Mouse (Mus musculus): ENCODE results near the gene Cmtm8. TPM values are rescaled to one million over a fixed set of nuclear protein-coding genes. Genes with fewer than 3 reads are reported as not detected.

Cmtm8 gene
- total and polyA plus RNA-seq, 3 experiments: 1.9 to 7.9 TPM; not detected in 1

DNA sequence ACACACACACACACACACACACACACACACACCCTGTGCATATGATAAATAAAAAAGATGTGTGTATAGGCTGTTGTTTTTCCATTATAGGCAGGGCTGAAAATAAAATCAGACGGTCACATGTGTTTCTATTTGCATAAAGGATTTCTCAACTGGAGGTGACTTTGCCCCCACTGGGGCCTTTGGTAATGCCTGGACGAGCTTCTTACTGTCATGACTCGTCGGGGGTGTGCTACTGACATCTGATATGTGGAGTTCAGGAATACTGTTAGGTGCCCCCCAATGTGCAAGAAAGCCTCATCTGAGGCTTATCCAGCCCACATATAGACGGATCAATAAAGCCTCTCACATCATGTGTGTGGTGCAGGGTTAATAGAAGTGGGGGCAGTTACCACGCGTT lies 26.9 kb downstream of the Cmtm8 start:
- no peak overlapping the region for H3K4me3 ChIP-seq (ENCODE audit: control insufficient read depth in 1 of 2, insufficient read depth in 1 of 2, low read depth in 2 of 2, low read length in 2 of 2)
- H3K9me3 ChIP-seq (replicated peaks; ENCODE audit: insufficient read depth, low read length): no peaks in the 10 kb centered on the region
- no peak overlapping the region for H3K27ac ChIP-seq (ENCODE audit: control insufficient read depth, low read depth, low read length)
- H3K4me1 ChIP-seq (ENCODE audit: control insufficient read depth in 1 of 2, insufficient read depth in 2 of 2, low read length in 2 of 2): no peaks in the 10 kb centered on the region
- DNase-seq (ENCODE audit: low read depth, low spot score): no peak
- H3K79me2 ChIP-seq (ENCODE audit: control insufficient read depth, insufficient read depth, low read length, poor library complexity): no peaks in the 10 kb centered on the region
- no peak for TF ChIP-seq GATA1 (IDR thresholded peaks at IDR 0.05; ENCODE audit: low read depth, low read length)
- no peak for TF ChIP-seq BHLHE40 (IDR thresholded peaks at IDR 0.05; ENCODE audit: borderline replicate concordance, low read depth, low read length)
- H3K27me3 ChIP-seq (ENCODE audit: control insufficient read depth in 1 of 2, insufficient read depth in 2 of 2, low read length in 2 of 2): no peaks in the 10 kb centered on the region
- H3K9ac ChIP-seq (ENCODE audit: control insufficient read depth, low read depth, low read length, poor library complexity, severe bottlenecking): no peak overlapping the region
- no peaks in the 10 kb centered on the region for H3K36me3 ChIP-seq (ENCODE audit: control insufficient read depth in 1 of 2, insufficient read depth in 2 of 2, low read length in 2 of 2)

DNA sequence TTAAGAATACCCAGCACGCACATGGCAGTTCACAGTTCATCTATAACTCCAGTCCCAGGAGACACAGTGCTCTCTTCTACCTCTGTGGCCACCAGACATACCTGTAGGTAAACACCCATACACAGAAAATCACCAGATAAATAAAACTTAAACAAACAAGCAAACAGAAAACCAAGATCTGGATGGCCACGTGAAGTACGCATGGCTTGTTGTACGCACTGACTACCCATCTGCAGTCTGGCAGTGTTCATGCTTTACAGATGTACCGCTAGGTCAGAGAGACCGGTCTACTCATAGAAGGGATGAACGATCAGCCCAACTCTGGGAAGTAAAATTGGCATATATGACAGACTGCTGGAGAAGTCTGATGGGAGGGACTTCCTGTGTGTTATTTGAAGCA lies 27.8 kb downstream of the Cmtm8 start:
- Histone ChIP-seq H3K27ac (ENCODE audit: control insufficient read depth, low read depth, low read length) (no peak overlapping the region), H3K4me3 (ENCODE audit: control insufficient read depth in 1 of 2, insufficient read depth in 1 of 2, low read depth in 2 of 2, low read length in 2 of 2) (no peak overlapping the region), H3K79me2 (ENCODE audit: control insufficient read depth, insufficient read depth, low read length, poor library complexity) (no peaks in the 10 kb centered on the region), H3K4me1 (ENCODE audit: control insufficient read depth in 1 of 2, insufficient read depth in 2 of 2, low read length in 2 of 2) (no peaks in the 10 kb centered on the region), H3K9me3 (replicated peaks; ENCODE audit: insufficient read depth, low read length) (no peaks in the 10 kb centered on the region), H3K36me3 (ENCODE audit: control insufficient read depth in 1 of 2, insufficient read depth in 2 of 2, low read length in 2 of 2) (no peaks in the 10 kb centered on the region), H3K27me3 (ENCODE audit: control insufficient read depth in 1 of 2, insufficient read depth in 2 of 2, low read length in 2 of 2) (no peaks in the 10 kb centered on the region), H3K9ac (ENCODE audit: control insufficient read depth, low read depth, low read length, poor library complexity, severe bottlenecking) (no peak overlapping the region)
- no peak for TF ChIP-seq MAZ (IDR thresholded peaks at IDR 0.05; ENCODE audit: low read depth, low read length)
- TF ChIP-seq ZC3H11A (IDR thresholded peaks at IDR 0.05; ENCODE audit: low read depth, low read length): no peak
- no peak for TF ChIP-seq ELF1 (IDR thresholded peaks at IDR 0.05; ENCODE audit: low read depth, low read length)
- no peak for TF ChIP-seq TAL1 (IDR thresholded peaks at IDR 0.05; ENCODE audit: low read length)
- no peak for TF ChIP-seq USF1 (IDR thresholded peaks at IDR 0.05; ENCODE audit: low read depth, low read length)
- no peak for TF ChIP-seq CTCF (IDR thresholded peaks at IDR 0.05 in 2 of 3, conservative IDR thresholded peaks at IDR 0.05 in 1 of 3; ENCODE audit: control insufficient read depth in 1 of 3, insufficient read depth in 1 of 3, low read depth in 2 of 3, low read length in 3 of 3, poor library complexity in 1 of 3, severe bottlenecking in 1 of 3)
- no peak for TF ChIP-seq TCF12 (IDR thresholded peaks at IDR 0.05; ENCODE audit: low read depth, low read length)
- no peak for TF ChIP-seq JUND (IDR thresholded peaks at IDR 0.05; ENCODE audit: low read depth, low read length)
- no peak for TF ChIP-seq POLR2AphosphoS5 (IDR thresholded peaks at IDR 0.05; ENCODE audit: borderline replicate concordance, low read depth, low read length)
- TF ChIP-seq ZNF384 (IDR thresholded peaks at IDR 0.05; ENCODE audit: low read depth, low read length): no peak
- TF ChIP-seq CHD2 (IDR thresholded peaks at IDR 0.05; ENCODE audit: low read length): no peak
- DNase-seq (ENCODE audit: low read depth, low spot score): no peak

DNA sequence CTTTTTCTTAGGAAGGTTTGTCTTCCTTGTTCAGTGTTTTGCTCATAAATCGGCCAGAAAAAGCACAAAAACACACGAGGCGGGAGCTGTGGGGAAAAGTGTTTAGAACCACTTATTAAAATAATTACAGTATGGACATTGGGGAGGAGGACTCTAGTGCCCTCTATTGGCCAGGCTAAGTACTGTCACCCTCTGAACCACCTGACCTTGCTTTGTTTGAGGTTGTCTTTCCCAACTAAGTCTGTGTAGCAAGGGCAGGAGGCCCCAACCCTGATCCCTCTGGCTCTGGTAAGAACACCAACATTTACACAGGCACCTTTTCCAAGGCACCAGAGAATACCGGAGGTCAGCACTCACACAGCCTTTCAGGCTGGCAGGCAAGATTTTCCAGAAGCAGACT lies 28.6 kb downstream of the Cmtm8 start:
- Histone ChIP-seq H3K36me3 (ENCODE audit: control insufficient read depth in 1 of 2, insufficient read depth in 2 of 2, low read length in 2 of 2) (no peaks in the 10 kb centered on the region), H3K27ac (ENCODE audit: control insufficient read depth, low read depth, low read length) (no peak overlapping the region), H3K9ac (ENCODE audit: control insufficient read depth, low read depth, low read length, poor library complexity, severe bottlenecking) (no peak overlapping the region), H3K9me3 (replicated peaks; ENCODE audit: insufficient read depth, low read length) (no peaks in the 10 kb centered on the region), H3K4me3 (ENCODE audit: control insufficient read depth in 1 of 2, insufficient read depth in 1 of 2, low read depth in 2 of 2, low read length in 2 of 2) (no peak overlapping the region), H3K4me1 (ENCODE audit: control insufficient read depth in 1 of 2, insufficient read depth in 2 of 2, low read length in 2 of 2) (no peaks in the 10 kb centered on the region), H3K79me2 (ENCODE audit: control insufficient read depth, insufficient read depth, low read length, poor library complexity) (no peaks in the 10 kb centered on the region), H3K27me3 (ENCODE audit: control insufficient read depth in 1 of 2, insufficient read depth in 2 of 2, low read length in 2 of 2) (no peaks in the 10 kb centered on the region)
- peak; percentile 72 for DNase-seq (ENCODE audit: low read depth, low spot score)
- TF ChIP-seq RAD21 (IDR thresholded peaks at IDR 0.05; ENCODE audit: low read depth, low read length) (peak; percentile 72), SIN3A (IDR thresholded peaks at IDR 0.05; ENCODE audit: low read length) (0 out of 2 replicates have a peak, but pooled peaks have one; percentile 21), JUND (IDR thresholded peaks at IDR 0.05; ENCODE audit: low read depth, low read length) (no peak), USF1 (IDR thresholded peaks at IDR 0.05; ENCODE audit: low read depth, low read length) (peak; percentile 63), MAX (IDR thresholded peaks at IDR 0.05; ENCODE audit: low read length) (no peak), ZC3H11A (IDR thresholded peaks at IDR 0.05; ENCODE audit: low read depth, low read length) (peak; percentile 63), CTCF (IDR thresholded peaks at IDR 0.05 in 2 of 3, conservative IDR thresholded peaks at IDR 0.05 in 1 of 3; ENCODE audit: control insufficient read depth in 1 of 3, insufficient read depth in 1 of 3, low read depth in 2 of 3, low read length in 3 of 3, poor library complexity in 1 of 3, severe bottlenecking in 1 of 3) (peak; percentile 68 to 95 (median 85)), SMC3 (IDR thresholded peaks at IDR 0.05; ENCODE audit: low read depth, low read length) (peak; percentile 68)
